Mouse (Mus musculus) megakaryocyte, embryonic 14.5 days (primary cell): Measurements from ENCODE around the gene Rnf43. TPM values are rescaled to one million over a fixed set of nuclear protein-coding genes. Genes with fewer than 3 reads are reported as not detected.

ENCODE experiments used
- H3K27me3 ChIP-seq: replicated peaks from 2 replicates; pipeline ENCODE3; 2012; ENCODE audit warnings: inconsistent platforms
- H3K36me3 ChIP-seq: replicated peaks from 2 replicates; pipeline ENCODE3; 2012; ENCODE audit warnings: low read length, inconsistent platforms, mixed read lengths
- H3K4me1 ChIP-seq: 2 replicates; pipeline ENCODE4 v1.6.1; 2012; ENCODE audit warnings: inconsistent platforms
- H3K4me3 ChIP-seq: replicated peaks from 2 replicates; pipeline ENCODE3; 2012; ENCODE audit warnings: moderate library complexity, mild to moderate bottlenecking, inconsistent platforms
- H3K9me3 ChIP-seq: 2 replicates; pipeline ENCODE4 v1.6.1; 2012; ENCODE audit warnings: inconsistent platforms
- FLI1 ChIP-seq: IDR thresholded peaks from 2 replicates; pipeline ENCODE4 v1.6.1; 2012; ENCODE audit warnings: low read length, inconsistent platforms, mixed read lengths
- GATA1 ChIP-seq: IDR thresholded peaks from 3 replicates; pipeline ENCODE4 v1.6.1; 2012; ENCODE audit warnings: mixed read lengths, low read length, inconsistent platforms, borderline replicate concordance
- polyA plus RNA-seq: library from polyadenylated mRNA; stranded (reverse); fragments of >175 nt; gene quantifications from 2 replicates; pipeline ENCODE4 v1.2.3, GENCODE M21; 2012; ENCODE audit warnings: low replicate concordance; ENCODE audit not compliant: insufficient read depth

Rnf43 gene
- polyA plus RNA-seq, 1 experiment = 1.0 TPM

DNA sequence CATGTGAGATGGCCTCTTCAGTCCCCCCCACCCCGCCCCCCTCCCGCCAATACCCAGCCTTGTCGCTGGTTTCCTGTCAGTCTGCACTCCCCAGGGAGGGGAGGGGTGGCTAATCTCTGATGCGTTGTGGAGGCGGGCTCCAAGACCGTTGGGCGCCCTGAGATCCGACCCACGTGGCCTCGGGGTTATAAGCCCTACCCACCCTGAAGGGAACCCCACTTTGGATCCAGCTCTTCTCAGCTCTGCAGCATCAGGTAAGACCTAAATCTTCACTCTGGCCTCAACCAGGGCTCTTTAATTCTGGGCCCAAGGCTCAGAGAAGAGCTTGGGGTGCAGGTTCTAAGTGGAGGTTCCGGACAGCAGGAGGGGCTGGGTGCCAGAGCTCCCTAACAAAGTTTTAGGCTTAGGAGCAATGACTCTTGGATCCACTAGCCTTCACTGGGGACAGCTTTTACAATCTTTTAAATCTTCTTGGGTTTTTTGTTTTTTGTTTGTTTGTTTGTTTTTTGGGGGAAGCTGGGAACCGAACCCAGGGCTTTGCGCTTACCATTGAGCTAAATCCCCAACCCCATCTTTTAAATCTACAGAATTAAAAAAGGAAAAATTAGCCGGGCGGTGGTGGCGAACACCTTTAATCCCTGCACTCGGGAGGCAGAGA, 93.0 kb downstream of the Rnf43 start:
- peak overlapping the region; percentile 92 for H3K4me3 ChIP-seq
- H3K36me3 ChIP-seq = peaks cover 25% of the 10 kb centered on the region
- peaks cover 75% of the 10 kb centered on the region for H3K4me1 ChIP-seq
- H3K9me3 ChIP-seq = no peaks in the 10 kb centered on the region
- no peaks in the 10 kb centered on the region for H3K27me3 ChIP-seq
- TF ChIP-seq GATA1 (no peak), FLI1 (no peak)

DNA sequence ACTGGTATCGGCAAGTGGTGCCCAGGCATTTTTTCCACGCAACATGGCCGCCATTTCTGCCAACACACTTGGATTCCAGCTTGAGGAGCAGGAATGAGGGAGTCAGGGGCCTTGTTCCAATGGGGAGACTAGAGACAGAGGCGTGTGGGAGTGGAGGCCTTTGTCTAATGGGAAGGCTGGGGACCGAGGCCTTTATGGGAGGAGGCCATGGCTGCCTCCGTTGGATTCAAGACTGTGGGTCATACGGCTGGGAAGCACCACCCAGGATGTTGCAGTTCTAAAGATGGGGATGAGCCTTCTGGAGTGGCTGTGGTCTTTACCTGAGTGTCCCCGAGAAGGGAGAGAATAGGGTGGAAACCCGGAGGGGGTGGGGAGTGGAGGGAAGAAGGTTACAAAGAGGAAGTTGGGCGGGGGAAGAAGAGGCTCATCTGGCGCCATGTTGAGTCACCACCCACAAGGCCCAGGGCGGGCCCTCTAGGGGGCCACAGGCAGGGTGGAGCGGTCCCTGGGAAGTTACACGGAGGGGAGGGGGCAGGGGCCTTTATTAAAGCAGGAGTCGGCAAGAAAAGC, 93.8 kb downstream of the Rnf43 start:
- no peaks in the 10 kb centered on the region for H3K9me3 ChIP-seq
- peaks cover 75% of the 10 kb centered on the region for H3K4me1 ChIP-seq
- no peak for TF ChIP-seq FLI1
- no peak for TF ChIP-seq GATA1

GRCm38 (mm10) chr11:87757001-87757954, 94.8 kb downstream of the Rnf43 start:
- Histone ChIP-seq H3K36me3 (peaks cover 36% of the 10 kb centered on the region), H3K4me3 (peak overlapping the region; percentile 99), H3K4me1 (peaks cover 75% of the 10 kb centered on the region), H3K9me3 (no peaks in the 10 kb centered on the region), H3K27me3 (peaks cover 8% of the 10 kb centered on the region)
- no peak for TF ChIP-seq GATA1
- TF ChIP-seq FLI1 = no peak

More for the DNA sequence above, 93.8 kb downstream of the Rnf43 start:
- peaks cover under 1% of the 10 kb centered on the region for H3K27me3 ChIP-seq
- peak overlapping the region; percentile 99 for H3K4me3 ChIP-seq
- peaks cover 30% of the 10 kb centered on the region for H3K36me3 ChIP-seq

DNA sequence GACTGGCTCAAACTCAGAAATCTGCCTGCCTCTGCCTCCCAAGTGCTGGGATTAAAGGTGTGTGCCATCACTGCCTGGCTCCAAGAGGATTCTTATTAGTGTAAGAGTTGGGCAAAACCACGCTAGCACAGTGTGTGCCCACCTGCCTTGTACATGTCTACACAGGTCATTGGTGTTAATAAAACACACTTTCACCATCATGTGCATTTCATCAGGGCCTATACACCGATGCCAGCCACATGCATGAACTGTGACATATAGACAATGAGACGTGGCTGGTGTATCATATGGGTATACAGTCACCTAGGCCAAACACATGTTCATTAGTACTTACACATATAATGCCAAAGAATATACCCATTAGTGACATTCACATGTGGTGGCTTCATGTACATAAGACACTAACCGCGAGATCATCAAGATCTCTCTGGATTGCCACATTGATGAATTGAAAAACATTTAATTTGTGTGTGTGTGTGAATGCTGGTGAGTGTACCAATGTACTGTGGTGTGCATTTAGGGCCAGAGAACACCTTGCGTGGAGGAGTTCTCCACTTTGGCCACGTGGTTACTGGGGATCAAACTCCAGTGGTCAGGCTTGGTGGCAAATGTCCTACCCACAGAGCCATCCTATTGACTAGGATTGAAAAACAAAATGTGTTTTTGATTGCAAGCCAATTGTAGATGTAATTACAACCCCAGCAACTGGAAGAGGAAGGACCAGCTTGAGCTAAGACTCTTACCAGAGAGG, 95.8 kb downstream of the Rnf43 start:
- Histone ChIP-seq H3K4me3 (peak overlapping the region; percentile 92), H3K4me1 (peaks cover 75% of the 10 kb centered on the region)
- no peak for TF ChIP-seq GATA1
- TF ChIP-seq FLI1 = no peak

DNA sequence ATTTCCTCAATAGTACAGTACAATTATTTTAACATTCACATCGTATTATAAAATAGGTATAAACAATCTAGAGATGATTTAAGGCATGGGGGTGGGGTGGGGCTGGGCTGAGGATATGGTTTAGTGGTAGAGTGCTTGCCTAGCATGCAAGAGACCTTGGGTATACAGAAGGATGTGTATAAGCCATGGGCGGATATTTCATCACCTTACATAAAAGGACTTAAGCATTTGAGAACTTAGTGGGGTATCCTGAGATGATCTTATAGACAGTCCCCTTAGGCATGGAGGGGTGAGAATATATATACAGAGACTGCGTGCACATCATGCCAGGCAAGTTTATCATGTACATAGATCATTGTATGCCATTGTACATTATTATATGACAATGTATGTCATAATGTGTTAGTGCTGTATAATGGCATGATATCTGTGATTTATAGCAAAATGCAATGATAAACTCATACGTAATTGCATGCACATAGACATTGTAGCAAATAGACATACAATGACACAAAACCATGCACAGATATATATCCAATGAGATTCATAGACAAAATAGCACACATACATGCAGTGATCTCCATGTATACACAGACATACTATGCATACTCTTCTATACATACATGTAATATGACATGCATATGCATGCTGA, 96.6 kb downstream of the Rnf43 start:
- TF ChIP-seq GATA1 = no peak
- no peak for TF ChIP-seq FLI1
- Histone ChIP-seq H3K36me3 (peaks cover 54% of the 10 kb centered on the region), H3K27me3 (peaks cover 27% of the 10 kb centered on the region), H3K4me3 (peak overlapping the region; percentile 79), H3K4me1 (peaks cover 75% of the 10 kb centered on the region), H3K9me3 (no peaks in the 10 kb centered on the region)

More for the DNA sequence above, 95.8 kb downstream of the Rnf43 start:
- H3K27me3 ChIP-seq = peaks cover 19% of the 10 kb centered on the region
- H3K36me3 ChIP-seq = peaks cover 47% of the 10 kb centered on the region
- H3K9me3 ChIP-seq = no peaks in the 10 kb centered on the region

DNA sequence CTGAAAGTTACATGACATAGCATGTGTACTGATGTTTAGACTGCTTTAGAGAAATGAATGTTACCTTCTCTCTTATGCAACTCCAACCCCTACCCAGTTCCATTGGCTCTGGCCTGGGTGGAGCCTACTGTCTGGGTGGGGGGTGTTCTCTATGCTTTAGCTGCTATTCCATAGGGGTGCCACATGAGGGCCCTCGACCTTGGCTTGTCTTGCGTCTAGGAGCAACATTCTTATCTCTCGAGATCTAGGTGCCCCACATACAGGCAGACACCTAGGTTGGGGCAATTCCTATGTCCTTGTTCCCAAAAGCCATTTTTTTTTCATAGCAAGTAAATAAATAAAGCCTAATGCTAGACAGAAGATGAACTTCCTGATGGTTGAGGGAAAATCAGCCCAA, 97.1 kb downstream of the Rnf43 start:
- H3K36me3 ChIP-seq = peaks cover 59% of the 10 kb centered on the region
- peaks cover 75% of the 10 kb centered on the region for H3K4me1 ChIP-seq
- H3K9me3 ChIP-seq = no peaks in the 10 kb centered on the region
- H3K4me3 ChIP-seq = peak overlapping the region; percentile 65
- TF ChIP-seq FLI1 (no peak), GATA1 (peak; percentile 82; the same call in 2 of the 3 replicates)
- H3K27me3 ChIP-seq = peaks cover 32% of the 10 kb centered on the region

- H3K4me1 ChIP-seq = peaks cover 71% of the 10 kb centered on the region
- H3K9me3 ChIP-seq = no peaks in the 10 kb centered on the region
- TF ChIP-seq GATA1 = no peak
- H3K4me3 ChIP-seq = peak within 1 kb of the TSS; percentile 79
- peaks cover 68% of the 10 kb centered on the region for H3K36me3 ChIP-seq
- peaks cover 36% of the 10 kb centered on the region for H3K27me3 ChIP-seq
These were observed 98.0 kb downstream of the Rnf43 start, which contains the start of gene Tspoap1 for GRCm38 (mm10) chr11:87760301-87761081. TSS of gene Tspoap1 (plus strand) at chr11:87760541.

- Histone ChIP-seq H3K36me3 (peaks cover 74% of the 10 kb centered on the region), H3K4me3 (peak overlapping the region; percentile 20), H3K27me3 (peaks cover 36% of the 10 kb centered on the region), H3K4me1 (peaks cover 71% of the 10 kb centered on the region), H3K9me3 (no peaks in the 10 kb centered on the region)
- TF ChIP-seq FLI1 (no peak; the same call in 1 of the 2 replicates), GATA1 (no peak)
These were observed 98.7 kb downstream of the Rnf43 start for GRCm38 (mm10) chr11:87761181-87761721.
